Comparison of ENCODE assay signal across 31 mouse cellular contexts in genomic region chr4:75589901-75590300, GRCm38 (mm10).
DNase-seq lines count a peak whose midpoint lies in the region; ATAC-seq and TF ChIP-seq lines count a peak whose summit lies in the region.
"Had no signal": no experiment of that assay in that cellular context is flagged by ENCODE, and none has a peak within 500 bp of the region (broad histone marks: within the 10 kb centered on the region; RNA-seq: fewer than 3 reads in every experiment).

No protein-coding gene starts in this region.

- TF ChIP-seq CTCF in forebrain, postnatal 0 days (IDR thresholded peaks at IDR 0.05; ENCODE audit: low read depth): no peak

- intact Hi-C loops in left cerebral cortex, postnatal 4 days (cut with DNase I): no loop called here
- intact Hi-C loops in gastrocnemius, postnatal 36 days (cut with DNase I): no loop called here

- DNase-seq in forebrain, postnatal 0 days: peak; percentile 28
- DNase-seq in left cerebral cortex, adult 18-20 months (ENCODE audit: low spot score in 2 of 2): peak; percentile 5 to 6
- DNase-seq in left cerebral cortex, postnatal 4 days: no peak
- DNase-seq in brain, embryonic 18.5 days (ENCODE audit: low read depth, low spot score): peak; percentile 20
- DNase-seq in right cerebral cortex, postnatal 36 days (ENCODE audit: low spot score in 2 of 2): peak; percentile 5 to 20
- DNase-seq in gastrocnemius, postnatal 36 days: no peak
- DNase-seq: adrenal gland, postnatal 10 days; cerebellum, adult 18-20 months; cerebellum, postnatal 10 days; gastrocnemius, postnatal 25 days; heart, adult 18-20 months; heart, postnatal 4 days; kidney, adult 8-10 months; retina, postnatal 1 day; thymus, adult 2 months; thymus, postnatal 4 days had no signal

- no peak overlapping the region for H3K9ac ChIP-seq in forebrain, postnatal 0 days
- no peak overlapping the region for H3K9ac ChIP-seq in forebrain, embryonic 13.5 days
- H3K9ac ChIP-seq: embryonic facial prominence, embryonic 15.5 days; forebrain, embryonic 15.5 days; heart, embryonic 12.5 days; hindbrain, embryonic 13.5 days; limb, embryonic 13.5 days; lung, embryonic 15.5 days; midbrain, embryonic 15.5 days; neural tube, embryonic 15.5 days had no signal

- H3K4me1 ChIP-seq in forebrain, postnatal 0 days (ENCODE audit: insufficient read depth): no peaks in the 10 kb centered on the region
- H3K4me1 ChIP-seq in forebrain, embryonic 13.5 days: no peaks in the 10 kb centered on the region
- H3K4me1 ChIP-seq: embryonic facial prominence, embryonic 15.5 days; forebrain, embryonic 15.5 days; heart, embryonic 12.5 days; hindbrain, embryonic 13.5 days; limb, embryonic 13.5 days; lung, embryonic 15.5 days; neural tube, embryonic 15.5 days had no signal

- 0 out of 2 replicates have a peak, but pooled peaks cover 4% of the 10 kb centered on the region for H3K9me3 ChIP-seq in forebrain, postnatal 0 days (ENCODE audit: low read length)
- H3K9me3 ChIP-seq in forebrain, embryonic 13.5 days (replicated peaks): no peaks in the 10 kb centered on the region
- H3K9me3 ChIP-seq: embryonic facial prominence, embryonic 15.5 days; forebrain, embryonic 15.5 days; heart, embryonic 12.5 days; hindbrain, embryonic 13.5 days; limb, embryonic 13.5 days; lung, embryonic 15.5 days; midbrain, embryonic 10.5 days; midbrain, embryonic 15.5 days had no signal

- peak; percentile 62 for ATAC-seq in forebrain, postnatal 0 days
- ATAC-seq in forebrain, embryonic 13.5 days: no peak
- ATAC-seq: forebrain, embryonic 15.5 days; intestine, embryonic 16.5 days; midbrain, embryonic 15.5 days; Patski had no signal

- no peak overlapping the region for H3K4me3 ChIP-seq in forebrain, postnatal 0 days (ENCODE audit: low read depth, low read length)
- H3K4me3 ChIP-seq in forebrain, embryonic 13.5 days: no peak overlapping the region
- H3K4me3 ChIP-seq: embryonic facial prominence, embryonic 15.5 days; forebrain, embryonic 15.5 days; heart, embryonic 12.5 days; hindbrain, embryonic 13.5 days; limb, embryonic 13.5 days; lung, embryonic 15.5 days; midbrain, embryonic 10.5 days; midbrain, embryonic 15.5 days; neural tube, embryonic 15.5 days had no signal

- H3K4me2 ChIP-seq in forebrain, postnatal 0 days (ENCODE audit: low read depth): no peak overlapping the region
- no peak overlapping the region for H3K4me2 ChIP-seq in forebrain, embryonic 13.5 days
- H3K4me2 ChIP-seq: embryonic facial prominence, embryonic 15.5 days; forebrain, embryonic 15.5 days; heart, embryonic 12.5 days; hindbrain, embryonic 13.5 days; limb, embryonic 13.5 days; liver, embryonic 11.5 days; lung, embryonic 15.5 days; midbrain, embryonic 15.5 days; neural tube, embryonic 15.5 days had no signal

- H3K27ac ChIP-seq in forebrain, postnatal 0 days (ENCODE audit: low read depth, low read length): no peak overlapping the region
- no peak overlapping the region for H3K27ac ChIP-seq in forebrain, embryonic 13.5 days
- H3K27ac ChIP-seq: embryonic facial prominence, embryonic 15.5 days; forebrain, embryonic 15.5 days; hindbrain, embryonic 13.5 days; kidney, postnatal 0 days; limb, embryonic 13.5 days; lung, embryonic 15.5 days; midbrain, embryonic 10.5 days; midbrain, embryonic 15.5 days; neural tube, embryonic 15.5 days; stomach, postnatal 0 days had no signal

- no peaks in the 10 kb centered on the region for H3K27me3 ChIP-seq in forebrain, postnatal 0 days (ENCODE audit: insufficient read depth, low read length)
- H3K27me3 ChIP-seq in forebrain, embryonic 13.5 days: no peaks in the 10 kb centered on the region
- H3K27me3 ChIP-seq: embryonic facial prominence, embryonic 15.5 days; forebrain, embryonic 15.5 days; heart, embryonic 12.5 days; hindbrain, embryonic 13.5 days; limb, embryonic 13.5 days; lung, embryonic 15.5 days; midbrain, embryonic 15.5 days; neural tube, embryonic 15.5 days; Patski had no signal

- 55% methylated on average over 3 of the region's 3 CpGs for WGBS in forebrain, postnatal 0 days
- 89% methylated on average over 3 of the region's 3 CpGs for WGBS in forebrain, embryonic 13.5 days

- no peaks in the 10 kb centered on the region for H3K36me3 ChIP-seq in forebrain, postnatal 0 days (ENCODE audit: insufficient read depth)
- no peaks in the 10 kb centered on the region for H3K36me3 ChIP-seq in forebrain, embryonic 13.5 days (ENCODE audit: poor library complexity, severe bottlenecking)
- H3K36me3 ChIP-seq: embryonic facial prominence, embryonic 15.5 days; forebrain, embryonic 15.5 days; heart, embryonic 12.5 days; hindbrain, embryonic 13.5 days; limb, embryonic 13.5 days; lung, embryonic 15.5 days; midbrain, embryonic 10.5 days; midbrain, embryonic 15.5 days; neural tube, embryonic 15.5 days had no signal

Comparison
In these comparisons a context has a peak if more than half of its experiments do, and no peak if none do; other contexts are left out.
1. DNase-seq: peak in forebrain, postnatal 0 days (single experiment), left cerebral cortex, adult 18-20 months (2 of 2), brain, embryonic 18.5 days (single experiment) and right cerebral cortex, postnatal 36 days (2 of 2); none in left cerebral cortex, postnatal 4 days (single experiment) and gastrocnemius, postnatal 36 days (0 of 2).